Mouse (Mus musculus) left cerebral cortex, adult 2 months (tissue): ENCODE results near the gene Timm29. TPM values are rescaled to one million over a fixed set of nuclear protein-coding genes. Genes with fewer than 3 reads are reported as not detected.

Experiments used
- DNase-seq, 2 experiments: peaks; one replicate each; pipeline ENCODE4 v3.0.0; 2021 to 2022; ENCODE audit warnings: low spot score in 2 of 2, mixed read lengths in 1 of 2; ENCODE audit errors: extremely low spot score in 1 of 2
- H3K27ac ChIP-seq: fragments of 200-600 bp; 2 replicates; pipeline ENCODE4 v1.8.1; 2022
- H3K4me3 ChIP-seq: fragments of 200-600 bp; 2 replicates; pipeline ENCODE4 v1.8.1; 2022
- CTCF ChIP-seq: fragments of 200-600 bp; IDR thresholded peaks from 2 replicates; pipeline ENCODE4 v1.8.1; 2022; ENCODE audit warnings: antibody characterized with exemption, mild to moderate bottlenecking, moderate library complexity
- intact Hi-C: fragments of 180-260 bp; cut with DNase I; formaldehyde crosslinking; loops from one replicate; pipeline ENCODE4 v1.15.1; 2025
- total RNA-seq, 2 experiments: library from RNA; stranded (reverse); gene quantifications; 2 replicates each; pipeline ENCODE4 v1.2.3; 2021

The Timm29 gene
- total RNA-seq, 2 experiments from 2014 or later, result 52.3 to 53.2 TPM

DNA sequence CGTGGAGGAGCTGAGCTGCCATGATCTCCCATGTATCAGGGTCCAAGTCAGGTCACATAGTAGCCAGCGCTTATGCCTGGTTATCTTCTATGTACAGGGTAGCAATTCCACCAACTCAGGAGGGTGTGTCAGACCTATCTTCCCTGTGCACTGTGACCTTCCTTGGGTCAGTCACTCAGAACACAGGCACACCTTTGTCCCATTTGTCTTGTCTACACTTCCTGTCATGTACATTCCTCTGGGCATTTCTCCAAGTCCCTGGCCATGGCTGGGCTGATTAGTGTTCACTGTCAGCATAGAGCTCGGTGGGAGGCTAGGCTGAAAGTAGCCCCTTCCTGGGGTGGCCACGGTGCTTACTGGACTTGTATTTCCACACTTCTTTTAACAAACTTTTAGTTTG lies 34.2 kb upstream of the Timm29 start:
- intact Hi-C loops, result no loop called here
- Histone ChIP-seq H3K4me3 (no peak overlapping the region), H3K27ac (no peak overlapping the region)
- no peak for DNase-seq
- no peak for TF ChIP-seq CTCF

DNA sequence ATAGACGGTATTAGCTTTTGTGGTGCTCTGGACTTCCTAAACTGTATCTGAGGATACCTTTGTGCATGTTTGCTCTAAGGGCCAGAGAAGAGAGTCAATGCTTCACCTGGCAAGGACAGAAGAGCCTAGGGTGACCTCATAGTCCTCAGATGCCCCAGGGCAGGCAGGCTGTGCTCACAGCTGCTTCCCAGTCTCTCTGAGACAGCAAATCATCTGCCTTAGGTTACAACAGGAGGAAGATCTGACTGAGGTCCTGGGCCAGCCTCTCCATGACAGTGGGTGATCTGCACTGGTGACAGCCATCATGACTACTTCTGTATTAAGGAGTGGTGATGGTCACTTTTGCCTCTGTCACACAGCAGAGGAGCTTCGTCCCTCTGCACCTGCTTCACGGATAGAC lies 33.4 kb upstream of the Timm29 start:
- Histone ChIP-seq H3K27ac (no peak overlapping the region), H3K4me3 (no peak overlapping the region)
- TF ChIP-seq CTCF, result no peak
- no peak for DNase-seq
- intact Hi-C loops, result no loop called here

- Histone ChIP-seq H3K4me3 (no peak overlapping the region), H3K27ac (no peak overlapping the region)
- TF ChIP-seq CTCF, result no peak
- DNase-seq, result no peak
- intact Hi-C loops, result no loop called here
Measured at GRCm38 (mm10) chr9:21564420-21564819, 28.1 kb upstream of the Timm29 start.

DNA sequence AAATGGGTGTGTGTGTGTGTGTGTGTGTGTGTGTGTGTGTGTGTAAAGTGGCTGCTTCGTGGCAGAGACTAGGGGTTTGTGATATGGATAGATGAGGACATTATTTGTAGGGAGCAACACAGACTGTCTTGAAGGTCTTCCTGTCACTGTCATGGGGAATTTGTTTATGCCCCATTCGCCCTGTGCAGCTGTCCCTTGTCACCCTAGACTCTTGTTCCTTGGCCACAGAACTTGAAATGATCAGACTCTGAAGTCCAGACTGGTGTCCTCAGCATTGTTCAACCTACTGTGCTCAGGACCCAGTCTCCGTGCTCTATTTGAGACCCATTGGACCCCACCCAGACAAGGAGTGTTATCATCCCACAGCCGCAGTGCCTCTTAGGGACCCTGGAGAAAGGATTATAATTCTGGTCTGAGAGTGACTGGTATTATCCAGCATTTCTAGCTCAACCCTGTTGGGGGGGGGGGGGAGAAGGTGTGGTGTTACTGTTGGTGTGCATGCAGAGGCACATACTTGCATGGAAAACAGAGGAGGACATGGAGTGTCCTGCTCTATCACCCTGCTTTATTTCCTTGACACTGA lies 27.4 kb upstream of the Timm29 start:
- DNase-seq, result no peak
- no peak for TF ChIP-seq CTCF
- no peak overlapping the region for H3K4me3 ChIP-seq
- intact Hi-C loops, result no loop called here
- no peak overlapping the region for H3K27ac ChIP-seq

- no peak for DNase-seq
- intact Hi-C loops, result no loop called here
- H3K4me3 ChIP-seq, result no peak overlapping the region
- no peak for TF ChIP-seq CTCF
- no peak overlapping the region; the same call in 1 of the 2 replicates for H3K27ac ChIP-seq
Measured at GRCm38 (mm10) chr9:21566538-21566937, 26.0 kb upstream of the Timm29 start.

GRCm38 (mm10) chr9:21567051-21567450 lies 25.5 kb upstream of the Timm29 start:
- no peak for DNase-seq
- intact Hi-C loops, result no loop called here
- TF ChIP-seq CTCF, result no peak
- Histone ChIP-seq H3K27ac (peak overlapping the region; percentile 28; the same call in 1 of the 2 replicates), H3K4me3 (no peak overlapping the region)

- no peak for DNase-seq
- no peak overlapping the region for H3K27ac ChIP-seq
- no peak for TF ChIP-seq CTCF
- no peak overlapping the region for H3K4me3 ChIP-seq
- intact Hi-C loops, result no loop called here
Measured at GRCm38 (mm10) chr9:21568657-21569255, 23.8 kb upstream of the Timm29 start.

DNA sequence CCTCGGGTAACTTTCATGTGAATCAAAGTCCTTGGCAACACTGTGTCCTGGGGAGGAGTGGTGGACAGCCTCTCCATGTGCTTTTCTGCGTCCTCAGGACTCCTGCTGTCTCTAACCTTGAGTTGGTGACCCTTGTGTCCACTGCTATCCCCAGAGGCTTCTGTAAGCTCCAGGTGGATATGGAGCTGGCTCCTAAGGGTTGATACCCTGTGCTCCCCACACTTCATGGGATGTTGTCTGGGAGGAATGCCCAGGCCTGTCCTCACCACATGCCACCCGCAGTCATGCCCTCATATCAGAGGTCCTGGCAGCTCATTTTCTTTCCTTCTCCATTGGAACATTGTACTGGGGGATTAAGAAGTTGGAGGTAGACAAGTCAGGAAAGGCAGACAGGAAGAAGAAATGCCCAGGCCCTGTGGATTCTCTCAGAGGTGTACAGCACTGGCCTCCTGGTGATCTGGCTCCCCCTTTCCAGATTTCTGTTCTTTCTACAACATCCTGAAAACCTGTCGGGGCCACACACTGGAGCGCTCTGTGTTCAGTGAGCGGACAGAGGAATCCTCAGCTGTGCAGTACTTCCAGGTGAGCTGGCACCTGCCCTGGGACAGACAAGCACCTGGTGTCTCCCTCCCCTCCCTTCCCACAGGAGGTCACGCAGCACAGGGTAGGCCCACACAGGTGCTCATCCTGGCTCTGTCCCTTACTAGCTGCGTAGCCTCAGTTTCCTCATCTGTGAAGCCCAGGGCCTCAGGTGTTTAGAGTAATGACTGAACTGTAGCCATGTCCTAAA lies 18.3 kb upstream of the Timm29 start:
- no peak overlapping the region for H3K4me3 ChIP-seq
- DNase-seq, result no peak
- intact Hi-C loops, result no loop called here
- H3K27ac ChIP-seq, result no peak overlapping the region
- no peak for TF ChIP-seq CTCF

- no peak for TF ChIP-seq CTCF
- no peak for DNase-seq
Measured at GRCm38 (mm10) chr9:21575253-21575652, 17.3 kb upstream of the Timm29 start.

GRCm38 (mm10) chr9:21576286-21576685 lies 16.2 kb upstream of the Timm29 start:
- no peak for DNase-seq
- intact Hi-C loops, result no loop called here
- no peak overlapping the region for H3K27ac ChIP-seq
- no peak overlapping the region for H3K4me3 ChIP-seq
- no peak for TF ChIP-seq CTCF

More at GRCm38 (mm10) chr9:21575253-21575652, 17.3 kb upstream of the Timm29 start:
- H3K4me3 ChIP-seq, result no peak overlapping the region
- intact Hi-C loops, result no loop called here
- no peak overlapping the region for H3K27ac ChIP-seq

DNA sequence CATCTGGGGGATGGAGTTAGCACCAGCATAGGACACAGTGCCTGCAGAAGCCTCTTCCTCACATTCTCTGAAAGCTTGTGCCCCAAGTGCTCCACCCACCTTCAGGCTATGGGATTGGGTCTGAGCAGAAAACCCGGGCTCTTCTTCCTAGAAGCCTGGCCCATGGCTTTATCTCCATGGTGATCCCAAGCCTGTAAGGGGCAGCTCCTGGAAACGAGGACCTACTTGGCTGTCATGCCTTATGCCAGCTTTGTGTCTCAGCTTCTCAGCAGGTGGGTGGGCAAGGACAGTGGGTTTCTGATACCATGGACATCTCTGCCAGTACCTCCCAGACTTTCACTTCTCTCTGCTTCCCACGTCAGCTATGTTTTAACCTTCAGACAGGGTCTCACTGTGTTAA lies 14.3 kb upstream of the Timm29 start:
- TF ChIP-seq CTCF, result no peak
- no peak overlapping the region for H3K4me3 ChIP-seq
- DNase-seq, result no peak
- H3K27ac ChIP-seq, result no peak overlapping the region
- intact Hi-C loops, result no loop called here

DNA sequence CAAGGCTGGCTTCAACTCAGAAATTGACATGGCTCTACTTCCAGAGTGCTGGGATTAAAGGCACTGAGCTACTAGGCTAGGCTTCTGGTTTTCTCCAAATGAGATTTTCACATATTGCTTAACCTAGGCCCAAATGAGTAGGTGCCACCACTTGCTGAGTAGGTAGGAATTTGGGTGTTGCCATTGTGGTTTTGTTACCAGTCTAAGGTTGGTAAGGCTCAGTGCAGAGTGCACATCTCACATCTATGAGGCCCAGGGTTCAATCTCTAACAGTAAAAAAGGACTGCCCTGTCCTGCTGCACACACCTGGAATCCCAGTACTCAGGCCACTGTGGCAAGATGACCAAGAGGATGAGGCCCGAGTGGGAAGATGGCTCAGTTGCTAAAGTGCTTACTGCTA lies 7.1 kb upstream of the Timm29 start:
- H3K27ac ChIP-seq, result no peak overlapping the region
- H3K4me3 ChIP-seq, result no peak overlapping the region
- no peak for DNase-seq
- no peak for TF ChIP-seq CTCF
- intact Hi-C loops, result no loop called here
